Mouse (Mus musculus) MEL (cell line): Measurements from ENCODE around the gene Defb26. TPM values are rescaled to one million over a fixed set of nuclear protein-coding genes. Genes with fewer than 3 reads are reported as not detected.

Experiments
- DNase-seq: peaks from one replicate; pipeline ENCODE4 v3.0.0; 2011; ENCODE audit warnings: low read depth, low spot score
- H3K27ac ChIP-seq: 2 replicates; pipeline ENCODE4 v1.5.1; 2012; ENCODE audit warnings: low read depth, mild to moderate bottlenecking, control low read depth, low read length, moderate library complexity; ENCODE audit not compliant: control insufficient read depth
- H3K27me3 ChIP-seq, 2 experiments: fragments of 150-350 bp in 1 of 2; sonication (generic) in 1 of 2; 2 replicates each; pipeline ENCODE4 v1.6.1; 2012; ENCODE audit warnings: low read length in 2 of 2, mild to moderate bottlenecking in 2 of 2, improper control_type of control experiment in 1 of 2, moderate library complexity in 1 of 2; ENCODE audit not compliant: insufficient read depth in 2 of 2, control insufficient read depth in 1 of 2
- H3K36me3 ChIP-seq, 2 experiments: 2 replicates each; pipeline ENCODE4 v1.6.1; 2012 to 2014; ENCODE audit warnings: low read length in 2 of 2, improper control_type of control experiment in 1 of 2, inconsistent platforms in 1 of 2, mild to moderate bottlenecking in 1 of 2; ENCODE audit not compliant: insufficient read depth in 2 of 2, control insufficient read depth in 1 of 2
- H3K4me1 ChIP-seq, 2 experiments: fragments of 150-350 bp in 1 of 2; sonication (generic) in 1 of 2; 2 replicates each; pipeline ENCODE4 v1.6.1; 2012; ENCODE audit warnings: low read length in 2 of 2, improper control_type of control experiment in 1 of 2, mild to moderate bottlenecking in 1 of 2; ENCODE audit not compliant: insufficient read depth in 2 of 2, control insufficient read depth in 1 of 2
- H3K4me3 ChIP-seq, 2 experiments: fragments of 150-350 bp in 1 of 2; sonication (generic) in 1 of 2; 2 replicates each; pipeline ENCODE4 v1.5.1; 2012; ENCODE audit warnings: low read depth in 2 of 2, low read length in 2 of 2, mild to moderate bottlenecking in 2 of 2, moderate library complexity in 2 of 2, control low read depth in 1 of 2, improper control_type of control experiment in 1 of 2; ENCODE audit not compliant: control insufficient read depth in 1 of 2, insufficient read depth in 1 of 2
- H3K79me2 ChIP-seq: 2 replicates; pipeline ENCODE4 v1.6.1; 2012; ENCODE audit warnings: mild to moderate bottlenecking, low read length, moderate library complexity; ENCODE audit not compliant: control insufficient read depth, poor library complexity, insufficient read depth
- H3K9ac ChIP-seq: 2 replicates; pipeline ENCODE4 v1.6.1; 2012; ENCODE audit warnings: low read depth, mild to moderate bottlenecking, control low read depth, low read length, moderate library complexity; ENCODE audit not compliant: control insufficient read depth, poor library complexity, severe bottlenecking
- H3K9me3 ChIP-seq: fragments of 150-350 bp; sonication (generic); replicated peaks from 2 replicates; pipeline ENCODE4 v1.6.1; 2012; ENCODE audit warnings: mild to moderate bottlenecking, low read length, improper control_type of control experiment, moderate library complexity; ENCODE audit not compliant: insufficient read depth
- CHD1 ChIP-seq: IDR thresholded peaks from 2 replicates; pipeline ENCODE4 v1.6.1; 2012; ENCODE audit warnings: low read depth, mild to moderate bottlenecking, inconsistent platforms, low read length, improper control_type of control experiment
- CHD2 ChIP-seq: IDR thresholded peaks from 2 replicates; pipeline ENCODE4 v1.6.1; 2011; ENCODE audit warnings: low read length, improper control_type of control experiment
- CTCF ChIP-seq, 3 experiments: IDR thresholded peaks in 2 of 3; conservative IDR thresholded peaks in 1 of 3; 2 replicates each; pipeline ENCODE4 v1.5.1; 2011 to 2012; ENCODE audit warnings: low read length in 3 of 3, low read depth in 2 of 3, mild to moderate bottlenecking in 2 of 3, improper control_type of control experiment in 1 of 3, inconsistent platforms in 1 of 3, mixed read lengths in 1 of 3, moderate library complexity in 1 of 3; ENCODE audit not compliant: control insufficient read depth in 1 of 3, insufficient read depth in 1 of 3, poor library complexity in 1 of 3, severe bottlenecking in 1 of 3
- ELF1 ChIP-seq: IDR thresholded peaks from 2 replicates; pipeline ENCODE4 v1.6.1; 2014; ENCODE audit warnings: low read depth, mild to moderate bottlenecking, inconsistent platforms, low read length, improper control_type of control experiment, moderate library complexity
- GATA1 ChIP-seq: IDR thresholded peaks from 2 replicates; pipeline ENCODE4 v1.6.1; 2011; ENCODE audit warnings: low read depth, low read length, improper control_type of control experiment
- HCFC1 ChIP-seq: IDR thresholded peaks from 2 replicates; pipeline ENCODE4 v1.6.1; 2012; ENCODE audit warnings: low read depth, mild to moderate bottlenecking, inconsistent platforms, low read length, improper control_type of control experiment, moderate library complexity
- KAT2A ChIP-seq: conservative IDR thresholded peaks from 2 replicates; pipeline ENCODE4 v1.6.1; 2012; ENCODE audit warnings: low read depth, low read length, improper control_type of control experiment, inconsistent platforms
- MAX ChIP-seq: IDR thresholded peaks from 2 replicates; pipeline ENCODE4 v1.6.1; 2011; ENCODE audit warnings: low read length, improper control_type of control experiment
- MAZ ChIP-seq: IDR thresholded peaks from 2 replicates; pipeline ENCODE4 v1.6.1; 2012; ENCODE audit warnings: low read depth, mild to moderate bottlenecking, inconsistent platforms, low read length, improper control_type of control experiment
- MEF2A ChIP-seq: IDR thresholded peaks from 2 replicates; pipeline ENCODE4 v1.6.1; 2014; ENCODE audit warnings: low read depth, mild to moderate bottlenecking, inconsistent platforms, low read length, improper control_type of control experiment; ENCODE audit not compliant: poor library complexity, insufficient replicate concordance, severe bottlenecking; ENCODE audit errors: extremely low read depth
- MXI1 ChIP-seq: IDR thresholded peaks from 2 replicates; pipeline ENCODE4 v1.6.1; 2011; ENCODE audit warnings: mild to moderate bottlenecking, low read depth, low read length, improper control_type of control experiment
- MYB ChIP-seq: IDR thresholded peaks from 2 replicates; pipeline ENCODE4 v1.6.1; 2011; ENCODE audit warnings: mild to moderate bottlenecking, low read depth, low read length, improper control_type of control experiment
- MYC ChIP-seq: IDR thresholded peaks from 2 replicates; pipeline ENCODE4 v1.6.1; 2011; ENCODE audit warnings: low read depth, mild to moderate bottlenecking, low read length, improper control_type of control experiment, moderate library complexity
- NELFE ChIP-seq: IDR thresholded peaks from 2 replicates; pipeline ENCODE4 v1.6.1; 2011; ENCODE audit warnings: low read depth, low read length, improper control_type of control experiment
- NRF1 ChIP-seq: IDR thresholded peaks from 2 replicates; pipeline ENCODE4 v1.6.1; 2014; ENCODE audit warnings: low read depth, mild to moderate bottlenecking, inconsistent platforms, low read length, improper control_type of control experiment, moderate library complexity; ENCODE audit not compliant: poor library complexity, insufficient read depth, severe bottlenecking
- POLR2A ChIP-seq, 2 experiments: IDR thresholded peaks; 2 replicates each; pipeline ENCODE4 v1.6.1; 2011 to 2012; ENCODE audit warnings: low read length in 2 of 2, mild to moderate bottlenecking in 2 of 2, control low read depth in 1 of 2, improper control_type of control experiment in 1 of 2, low read depth in 1 of 2, moderate library complexity in 1 of 2; ENCODE audit not compliant: control insufficient read depth in 1 of 2, insufficient read depth in 1 of 2, poor library complexity in 1 of 2
- POLR2AphosphoS2 ChIP-seq: IDR thresholded peaks from 2 replicates; pipeline ENCODE4 v1.6.1; 2011; ENCODE audit warnings: low read length, improper control_type of control experiment
- RAD21 ChIP-seq: IDR thresholded peaks from 2 replicates; pipeline ENCODE4 v1.6.1; 2011; ENCODE audit warnings: mild to moderate bottlenecking, low read depth, low read length, improper control_type of control experiment
- SMC3 ChIP-seq: IDR thresholded peaks from 2 replicates; pipeline ENCODE4 v1.6.1; 2011; ENCODE audit warnings: low read depth, low read length, improper control_type of control experiment
- TBP ChIP-seq: IDR thresholded peaks from 2 replicates; pipeline ENCODE4 v1.8.0; 2011; ENCODE audit warnings: low read depth, low read length, improper control_type of control experiment
- TCF12 ChIP-seq: IDR thresholded peaks from 2 replicates; pipeline ENCODE4 v1.6.1; 2014; ENCODE audit warnings: low read depth, mild to moderate bottlenecking, inconsistent platforms, low read length, improper control_type of control experiment, moderate library complexity
- USF2 ChIP-seq, 2 experiments: IDR thresholded peaks; 2 replicates each; pipeline ENCODE4 v1.6.1; 2011 to 2012; ENCODE audit warnings: improper control_type of control experiment in 2 of 2, low read length in 2 of 2, borderline replicate concordance in 1 of 2, inconsistent platforms in 1 of 2, low read depth in 1 of 2, mild to moderate bottlenecking in 1 of 2; ENCODE audit not compliant: insufficient read depth in 1 of 2
- ZC3H11A ChIP-seq: IDR thresholded peaks from 2 replicates; pipeline ENCODE4 v1.6.1; 2012; ENCODE audit warnings: low read depth, mild to moderate bottlenecking, inconsistent platforms, low read length, improper control_type of control experiment
- ZMIZ1 ChIP-seq: IDR thresholded peaks from 2 replicates; pipeline ENCODE4 v1.6.1; 2012; ENCODE audit warnings: low read depth, mild to moderate bottlenecking, inconsistent platforms, low read length, improper control_type of control experiment, moderate library complexity
- polyA plus RNA-seq, 2 experiments: library from polyadenylated mRNA; stranded (reverse) in 1 of 2; unstranded in 1 of 2; fragments of >175 nt in 1 of 2; fragments of >200 nt in 1 of 2; gene quantifications; 2 replicates each; pipeline versions ENCODE4 v1.2.1 to v1.2.4; 2012; ENCODE audit warnings: low replicate concordance in 2 of 2, low read depth in 1 of 2; ENCODE audit not compliant: insufficient read length in 2 of 2, insufficient read depth in 1 of 2, missing spikeins in 1 of 2
- total RNA-seq: library from RNA; depleted of rRNA; stranded (reverse); fragments of 300-350 nt; gene quantifications from 2 replicates; pipeline ENCODE4 v1.2.3, GENCODE M21; 2012

Gene Defb26
- total and polyA plus RNA-seq, 3 experiments = not detected

- DNase-seq = peak; percentile 58
- Histone ChIP-seq H3K36me3 (peaks cover 0 to 3% of the 10 kb centered on the region in 2 experiments; a peak in 1 of 4 replicates), H3K27ac (no peak overlapping the region), H3K9ac (no peak overlapping the region), H3K9me3 (no peaks in the 10 kb centered on the region), H3K4me3 (no peak overlapping the region), H3K27me3 (no peaks in the 10 kb centered on the region; a peak in 1 of 4 replicates), H3K4me1 (peaks cover 3 to 4% of the 10 kb centered on the region in 2 experiments; a peak in 2 of 4 replicates), H3K79me2 (no peaks in the 10 kb centered on the region)
- TF ChIP-seq SMC3 (peak; percentile 55), MYC (no peak), CHD2 (no peak), CTCF (IDR thresholded peaks at IDR 0.05 in 2 of 3, conservative IDR thresholded peaks at IDR 0.05 in 1 of 3; ENCODE audit: control insufficient read depth in 1 of 3, insufficient read depth in 1 of 3, low read depth in 2 of 3, low read length in 3 of 3, poor library complexity in 1 of 3, severe bottlenecking in 1 of 3) (peak; percentile 38 to 69 (median 61)), MAZ (no peak), HCFC1 (no peak), TCF12 (no peak), MYB (no peak), MEF2A (no peak), ZC3H11A (peak; percentile 41; the same call in 1 of the 2 replicates), ELF1 (no peak), KAT2A (no peak), GATA1 (no peak), POLR2A (IDR thresholded peaks at IDR 0.05; ENCODE audit: control insufficient read depth in 1 of 2, insufficient read depth in 1 of 2, low read depth in 1 of 2, low read length in 2 of 2, poor library complexity in 1 of 2) (no peak), TBP (no peak), RAD21 (peak; percentile 65), NRF1 (no peak), MXI1 (no peak), MAX (no peak), CHD1 (no peak), USF2 (IDR thresholded peaks at IDR 0.05; ENCODE audit: borderline replicate concordance in 1 of 2, insufficient read depth in 1 of 2, low read depth in 1 of 2, low read length in 2 of 2) (no peak), NELFE (no peak), ZMIZ1 (no peak), POLR2AphosphoS2 (no peak)
Measured at GRCm38 (mm10) chr2:152500863-152501229, 10.6 kb downstream of the Defb26 start.
